ENCODE assay signal across 12 mouse cellular contexts in the genomic region with DNA sequence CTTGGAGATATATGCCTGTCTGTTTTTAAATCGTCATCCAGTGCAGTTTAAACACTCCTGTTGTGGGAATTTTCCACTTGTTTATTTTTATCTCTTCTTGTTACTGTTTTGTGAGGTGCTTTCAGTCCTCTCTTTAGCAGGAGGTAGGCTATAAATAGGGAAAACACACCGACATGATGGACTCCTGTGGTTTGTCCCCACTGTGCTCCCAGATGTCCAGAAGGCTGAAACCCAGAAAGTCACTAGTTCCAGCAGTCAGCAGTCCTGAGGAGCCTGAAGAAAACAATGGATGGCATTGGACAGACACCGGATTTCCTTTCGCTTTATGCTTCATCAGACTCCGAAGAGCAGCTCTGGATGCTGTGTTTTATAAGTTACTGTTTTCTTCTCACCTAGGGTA. TPM values are rescaled to one million over a fixed set of nuclear protein-coding genes. Genes with fewer than 3 reads are reported as not detected.
"Had no signal": no experiment of that assay in that cellular context is flagged by ENCODE, and none has a peak within 500 bp of the region (broad histone marks: within the 10 kb centered on the region; RNA-seq: fewer than 3 reads in every experiment).

No protein-coding gene starts in this region.

- DNase-seq: kidney, postnatal 25 days; layer of hippocampus, adult 9-11 months; layer of hippocampus, postnatal 36 days; lung, adult 18-20 months; right cerebral cortex, postnatal 14 days had no signal

- H3K4me3 ChIP-seq: limb, embryonic 13.5 days; midbrain, embryonic 12.5 days; neural tube, embryonic 13.5 days had no signal

- ATAC-seq: midbrain, embryonic 16.5 days had no signal

- H3K4me1 ChIP-seq: limb, embryonic 13.5 days; midbrain, embryonic 12.5 days; neural tube, embryonic 13.5 days had no signal

- H3K27me3 ChIP-seq: limb, embryonic 13.5 days; midbrain, embryonic 12.5 days; neural tube, embryonic 13.5 days had no signal

- H3K9me3 ChIP-seq: limb, embryonic 13.5 days; midbrain, embryonic 12.5 days; neural tube, embryonic 13.5 days had no signal

- H3K27ac ChIP-seq: limb, embryonic 13.5 days; liver, embryonic 14.5 days; midbrain, embryonic 12.5 days; neural tube, embryonic 13.5 days; stomach, postnatal 0 days had no signal

- H3K36me3 ChIP-seq: limb, embryonic 13.5 days; midbrain, embryonic 12.5 days; neural tube, embryonic 13.5 days had no signal

RNA-seq across cellular contexts. Expression of gene Armh4, which starts 55.2 kb away (rescaled TPM):
- total RNA-seq: megakaryocyte-erythroid progenitor cell, adult 5-6 weeks had no signal
